ENCODE assay signal across 10 mouse cellular contexts in genomic region chr3:154192328-154193030, GRCm38 (mm10).
DNase-seq lines count a peak whose midpoint lies in the region; ATAC-seq and TF ChIP-seq lines count a peak whose summit lies in the region.
"Had no signal": no experiment of that assay in that cellular context is flagged by ENCODE, and none has a peak within 500 bp of the region (broad histone marks: within the 10 kb centered on the region; RNA-seq: fewer than 3 reads in every experiment).

No protein-coding gene starts in this region.

- DNase-seq in limb, embryonic 10.5 days (ENCODE audit: low spot score): no peak
- no peak for DNase-seq in limb, embryonic 14.5 days (ENCODE audit: low spot score)
- DNase-seq in midbrain, postnatal 0 days (ENCODE audit: low spot score): no peak
- DNase-seq in thymus, postnatal 14 days: no peak
- DNase-seq in cerebellum, postnatal 14 days: no peak
- no peak for DNase-seq in cerebellum, postnatal 36 days

- H3K27me3 ChIP-seq in limb, embryonic 12.5 days: peaks cover 21% of the 10 kb centered on the region
- peaks cover 19% of the 10 kb centered on the region for H3K27me3 ChIP-seq in limb, embryonic 10.5 days (ENCODE audit: low read depth, poor library complexity, severe bottlenecking)
- H3K27me3 ChIP-seq in erythroblast, embryonic 14.5 days (ENCODE audit: control insufficient read depth): no peaks in the 10 kb centered on the region
- no peaks in the 10 kb centered on the region; the same call in 1 of the 2 replicates for H3K27me3 ChIP-seq in limb, embryonic 14.5 days (ENCODE audit: control insufficient read depth, insufficient read depth, low read length)
- H3K27me3 ChIP-seq in midbrain, postnatal 0 days (ENCODE audit: insufficient read depth, low read length): no peaks in the 10 kb centered on the region
- H3K27me3 ChIP-seq: embryonic facial prominence, embryonic 15.5 days had no signal

- H3K4me1 ChIP-seq in limb, embryonic 12.5 days (replicated peaks): peaks cover 21% of the 10 kb centered on the region
- peaks cover 21% of the 10 kb centered on the region for H3K4me1 ChIP-seq in limb, embryonic 10.5 days
- H3K4me1 ChIP-seq in erythroblast, embryonic 14.5 days (ENCODE audit: control insufficient read depth): peaks cover 43% of the 10 kb centered on the region
- 0 out of 2 replicates have a peak, but pooled peaks cover 2% of the 10 kb centered on the region for H3K4me1 ChIP-seq in limb, embryonic 14.5 days (ENCODE audit: control insufficient read depth, insufficient read depth, low read length)
- no peaks in the 10 kb centered on the region for H3K4me1 ChIP-seq in midbrain, postnatal 0 days (ENCODE audit: insufficient read depth, low read length)

- TF ChIP-seq CTCF in midbrain, postnatal 0 days (IDR thresholded peaks at IDR 0.05): no peak

- no peak overlapping the region for H3K27ac ChIP-seq in limb, embryonic 12.5 days
- no peak overlapping the region for H3K27ac ChIP-seq in limb, embryonic 10.5 days
- H3K27ac ChIP-seq in limb, embryonic 14.5 days (replicated peaks; ENCODE audit: low read depth, low read length): no peak overlapping the region
- no peak overlapping the region for H3K27ac ChIP-seq in midbrain, postnatal 0 days (ENCODE audit: low read depth, low read length)
- H3K27ac ChIP-seq: embryonic facial prominence, embryonic 15.5 days had no signal

- H3K36me3 ChIP-seq in limb, embryonic 12.5 days: no peaks in the 10 kb centered on the region
- no peaks in the 10 kb centered on the region for H3K36me3 ChIP-seq in limb, embryonic 10.5 days
- H3K36me3 ChIP-seq in erythroblast, embryonic 14.5 days (ENCODE audit: control insufficient read depth): no peaks in the 10 kb centered on the region
- H3K36me3 ChIP-seq in limb, embryonic 14.5 days (ENCODE audit: control insufficient read depth, insufficient read depth, low read length): no peaks in the 10 kb centered on the region
- H3K36me3 ChIP-seq in midbrain, postnatal 0 days (ENCODE audit: insufficient read depth, low read length): no peaks in the 10 kb centered on the region
- H3K36me3 ChIP-seq: embryonic facial prominence, embryonic 15.5 days; G1E had no signal

- 0 out of 2 replicates have a peak overlapping the region, but pooled peaks have one; percentile 15 for H3K4me2 ChIP-seq in limb, embryonic 12.5 days
- H3K4me2 ChIP-seq in limb, embryonic 14.5 days (replicated peaks; ENCODE audit: low read depth, low read length, severe bottlenecking): no peak overlapping the region
- H3K4me2 ChIP-seq in midbrain, postnatal 0 days (ENCODE audit: low read depth, low read length, poor library complexity, severe bottlenecking): 0 out of 2 replicates have a peak overlapping the region, but pooled peaks have one; percentile 2
- H3K4me2 ChIP-seq: embryonic facial prominence, embryonic 15.5 days had no signal

- no peak overlapping the region for H3K9ac ChIP-seq in limb, embryonic 12.5 days (replicated peaks)
- H3K9ac ChIP-seq in limb, embryonic 14.5 days (ENCODE audit: low read depth, low read length, severe bottlenecking): 0 out of 2 replicates have a peak overlapping the region, but pooled peaks have one; percentile 2
- H3K9ac ChIP-seq in midbrain, postnatal 0 days (replicated peaks; ENCODE audit: low read length, poor library complexity, severe bottlenecking): no peak overlapping the region
- H3K9ac ChIP-seq: embryonic facial prominence, embryonic 15.5 days had no signal

- H3K4me3 ChIP-seq in limb, embryonic 12.5 days (replicated peaks): no peak overlapping the region
- H3K4me3 ChIP-seq in limb, embryonic 10.5 days: no peak overlapping the region
- peak overlapping the region; percentile 55 for H3K4me3 ChIP-seq in erythroblast, embryonic 14.5 days (replicated peaks)
- H3K4me3 ChIP-seq in limb, embryonic 14.5 days (replicated peaks; ENCODE audit: low read length): no peak overlapping the region
- H3K4me3 ChIP-seq in midbrain, postnatal 0 days (ENCODE audit: low read depth, low read length): no peak overlapping the region
- H3K4me3 ChIP-seq: embryonic facial prominence, embryonic 15.5 days had no signal

- no peak for TF ChIP-seq POLR2A in limb, embryonic 14.5 days (IDR thresholded peaks at IDR 0.05; ENCODE audit: borderline replicate concordance, extremely low read depth, insufficient read depth, insufficient read length)

- no peaks in the 10 kb centered on the region for H3K9me3 ChIP-seq in limb, embryonic 12.5 days
- no peaks in the 10 kb centered on the region for H3K9me3 ChIP-seq in limb, embryonic 10.5 days (replicated peaks)
- H3K9me3 ChIP-seq in erythroblast, embryonic 14.5 days (ENCODE audit: control insufficient read depth, low read length): no peaks in the 10 kb centered on the region
- no peaks in the 10 kb centered on the region for H3K9me3 ChIP-seq in limb, embryonic 14.5 days (ENCODE audit: control insufficient read depth, low read length)
- no peaks in the 10 kb centered on the region for H3K9me3 ChIP-seq in midbrain, postnatal 0 days (ENCODE audit: low read length)
- H3K9me3 ChIP-seq: embryonic facial prominence, embryonic 15.5 days had no signal

- WGBS in limb, embryonic 12.5 days: 20% methylated on average over 12 of the region's 14 CpGs
- WGBS in limb, embryonic 10.5 days: 7% methylated on average over 13 of the region's 14 CpGs
- WGBS in limb, embryonic 14.5 days: 17% methylated on average over 13 of the region's 14 CpGs
- 24% methylated on average over 13 of the region's 14 CpGs for WGBS in midbrain, postnatal 0 days

- ATAC-seq in limb, embryonic 12.5 days (ENCODE audit: insufficient number of reproducible peaks, insufficient read depth, low FRiP score, low TSS enrichment, low read depth): no peak
- no peak for ATAC-seq in limb, embryonic 14.5 days (ENCODE audit: low FRiP score, low read depth)
- ATAC-seq in midbrain, postnatal 0 days (ENCODE audit: low FRiP score): peak; percentile 35; the same call in 1 of the 2 replicates
